Mouse (Mus musculus) liver, embryonic 11.5 days (tissue): ENCODE measurements around the gene Ppp4r2. TPM values are rescaled to one million over a fixed set of nuclear protein-coding genes. Genes with fewer than 3 reads are reported as not detected.

Source experiments
- ATAC-seq: fragments of 200-750 bp; cut with Nextera tagmentation; replicated peaks from 2 replicates; pipeline ENCODE4 v1.8.0; 2017; ENCODE audit warnings: moderate number of reproducible peaks, mild to moderate bottlenecking, moderate TSS enrichment, moderate library complexity; ENCODE audit not compliant: low FRiP score
- DNase-seq: peaks from one replicate; pipeline ENCODE4 v3.0.0-alpha.2; 2017; ENCODE audit warnings: low spot score
- H3K27ac ChIP-seq: fragments of 300-500 bp; sonication (generic); 2 replicates; pipeline ENCODE4 v1.5.1; 2014; ENCODE audit warnings: mild to moderate bottlenecking, low read depth, low read length, control low read depth
- H3K27me3 ChIP-seq: fragments of 300-500 bp; sonication (generic); replicated peaks from 2 replicates; pipeline ENCODE4 v1.6.1; 2014; ENCODE audit warnings: low read length, mixed read lengths; ENCODE audit not compliant: control insufficient read depth, insufficient read depth
- H3K36me3 ChIP-seq: fragments of 300-500 bp; sonication (generic); 2 replicates; pipeline ENCODE4 v1.6.1; 2014; ENCODE audit warnings: mild to moderate bottlenecking, low read length, moderate library complexity, mixed read lengths; ENCODE audit not compliant: control insufficient read depth, insufficient read depth
- H3K4me1 ChIP-seq: fragments of 300-500 bp; sonication (generic); replicated peaks from 2 replicates; pipeline ENCODE4 v1.6.1; 2014; ENCODE audit warnings: low read length, mixed read lengths; ENCODE audit not compliant: control insufficient read depth, insufficient read depth
- H3K4me2 ChIP-seq: fragments of 300-500 bp; sonication (generic); 2 replicates; pipeline ENCODE4 v1.6.1; 2014; ENCODE audit warnings: mild to moderate bottlenecking, control low read depth, moderate library complexity
- H3K4me3 ChIP-seq: fragments of 300-500 bp; sonication (generic); 2 replicates; pipeline ENCODE4 v1.5.1; 2014; ENCODE audit warnings: low read depth, low read length, control low read depth
- H3K9ac ChIP-seq: fragments of 300-500 bp; sonication (generic); 2 replicates; pipeline ENCODE4 v1.6.1; 2014; ENCODE audit warnings: low read depth, low read length, control low read depth
- H3K9me3 ChIP-seq: fragments of 300-500 bp; sonication (generic); 2 replicates; pipeline ENCODE4 v1.6.1; 2016; ENCODE audit warnings: low read length, inconsistent platforms, mixed read lengths; ENCODE audit not compliant: control insufficient read depth
- WGBS: fragments of 180-500 bp; shearing (Covaris S2); extraction: QIAGEN DNeasy Blood & Tissue Kit; methylation state at CpG from one replicate; pipeline ENCODE4 v1.1.7; 2014; 5-methylcytosine and 5-hydroxymethylcytosine counted together
- polyA plus RNA-seq: library from polyadenylated mRNA; unstranded; fragments of >200 nt; fragmentation: Nextera tagmentation; extraction: Ambion mirVana; gene quantifications from 2 replicates; pipeline ENCODE4 v1.2.1, GENCODE M21; 2014

Ppp4r2 gene
- polyA plus RNA-seq, 1 experiment from 2014 or later = 25.0 TPM

GRCm38 (mm10) chr6:100802381-100803083 lies 30.9 kb upstream of the Ppp4r2 start:
- H3K4me2 ChIP-seq = no peak overlapping the region
- no peak overlapping the region for H3K4me3 ChIP-seq
- no peak for ATAC-seq
- no peaks in the 10 kb centered on the region for H3K4me1 ChIP-seq
- no peaks in the 10 kb centered on the region for H3K9me3 ChIP-seq
- no peak for DNase-seq
- 59% methylated on average over 13 of the region's 13 CpGs for WGBS
- no peak overlapping the region for H3K27ac ChIP-seq
- no peak overlapping the region for H3K9ac ChIP-seq
- no peaks in the 10 kb centered on the region for H3K27me3 ChIP-seq
- H3K36me3 ChIP-seq = no peaks in the 10 kb centered on the region

GRCm38 (mm10) chr6:100803250-100803649 lies 30.2 kb upstream of the Ppp4r2 start:
- no peaks in the 10 kb centered on the region for H3K27me3 ChIP-seq
- H3K9me3 ChIP-seq = no peaks in the 10 kb centered on the region
- no peak overlapping the region for H3K4me3 ChIP-seq
- H3K4me2 ChIP-seq = no peak overlapping the region
- DNase-seq = no peak
- no peak overlapping the region for H3K9ac ChIP-seq
- no peaks in the 10 kb centered on the region for H3K36me3 ChIP-seq
- 86% methylated on average over 3 of the region's 3 CpGs for WGBS
- H3K27ac ChIP-seq = no peak overlapping the region
- ATAC-seq = no peak
- H3K4me1 ChIP-seq = no peaks in the 10 kb centered on the region

GRCm38 (mm10) chr6:100807187-100807586 lies 26.2 kb upstream of the Ppp4r2 start:
- H3K4me3 ChIP-seq = no peak overlapping the region
- DNase-seq = no peak
- no peak overlapping the region for H3K9ac ChIP-seq
- ATAC-seq = no peak
- no peaks in the 10 kb centered on the region for H3K27me3 ChIP-seq
- no peak overlapping the region for H3K4me2 ChIP-seq
- no peaks in the 10 kb centered on the region for H3K36me3 ChIP-seq
- H3K4me1 ChIP-seq = no peaks in the 10 kb centered on the region
- H3K27ac ChIP-seq = no peak overlapping the region
- 88% methylated on average over 9 of the region's 9 CpGs for WGBS
- H3K9me3 ChIP-seq = no peaks in the 10 kb centered on the region

DNA sequence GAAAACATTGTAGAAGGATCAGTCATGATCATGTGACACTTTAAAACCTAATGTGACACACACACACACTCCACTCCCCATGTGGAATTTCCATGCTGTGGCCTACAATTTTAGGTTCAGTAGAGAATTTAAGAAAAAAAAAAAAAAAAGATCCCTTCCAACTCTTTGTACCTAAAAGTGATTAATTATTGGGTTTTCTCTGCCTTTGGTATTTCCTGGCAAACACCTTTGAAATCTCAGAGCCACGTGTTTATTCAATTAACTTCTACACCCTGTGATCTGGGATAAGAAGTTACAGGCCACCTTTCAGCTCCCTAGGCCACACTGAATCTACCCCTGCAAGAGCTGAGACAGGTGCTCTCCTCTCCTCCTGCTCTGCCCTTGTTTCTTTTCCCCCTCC lies 25.7 kb upstream of the Ppp4r2 start:
- H3K4me2 ChIP-seq = no peak overlapping the region
- H3K27ac ChIP-seq = no peak overlapping the region
- no peaks in the 10 kb centered on the region for H3K36me3 ChIP-seq
- 61% methylated on average over 1 of the region's 1 CpGs for WGBS
- ATAC-seq (no peak), DNase-seq (no peak)
- H3K4me3 ChIP-seq = no peak overlapping the region
- H3K9ac ChIP-seq = no peak overlapping the region
- no peaks in the 10 kb centered on the region for H3K9me3 ChIP-seq
- no peaks in the 10 kb centered on the region for H3K4me1 ChIP-seq
- H3K27me3 ChIP-seq = no peaks in the 10 kb centered on the region

DNA sequence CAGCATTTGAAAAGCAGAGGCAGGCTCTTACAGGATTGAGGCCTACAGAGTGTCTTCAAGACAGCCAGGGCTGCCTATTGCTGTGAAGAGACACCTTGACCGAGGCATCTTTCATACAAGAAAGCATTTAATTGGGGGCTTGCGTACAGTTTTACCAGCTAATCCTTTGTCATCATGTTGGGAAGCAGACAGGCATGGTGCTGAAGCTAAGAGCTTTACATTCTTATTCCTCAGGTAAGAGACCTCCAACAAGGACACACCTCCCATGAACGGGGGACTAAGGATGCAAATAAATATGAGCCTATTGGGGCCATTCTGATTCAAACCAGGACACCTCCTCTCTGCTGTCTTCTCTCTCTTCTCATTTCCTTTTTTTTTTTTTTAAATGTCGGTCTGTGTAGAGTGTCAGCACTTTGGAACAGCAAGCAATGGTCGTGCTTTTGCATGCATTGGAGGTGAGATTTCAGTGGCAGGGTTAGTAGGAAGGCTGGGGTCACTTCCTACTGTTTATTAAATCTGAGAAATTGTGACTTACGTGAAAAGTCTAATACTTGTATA lies 25.1 kb upstream of the Ppp4r2 start:
- Histone ChIP-seq H3K27me3 (no peaks in the 10 kb centered on the region), H3K9me3 (no peaks in the 10 kb centered on the region), H3K4me1 (no peaks in the 10 kb centered on the region), H3K27ac (no peak overlapping the region), H3K36me3 (no peaks in the 10 kb centered on the region), H3K4me3 (no peak overlapping the region), H3K9ac (no peak overlapping the region), H3K4me2 (no peak overlapping the region)
- 78% methylated on average over 6 of the region's 6 CpGs for WGBS
- ATAC-seq = no peak
- DNase-seq = no peak

- no peak overlapping the region for H3K27ac ChIP-seq
- H3K4me1 ChIP-seq = no peaks in the 10 kb centered on the region
- H3K27me3 ChIP-seq = no peaks in the 10 kb centered on the region
- H3K9ac ChIP-seq = no peak overlapping the region
- ATAC-seq = no peak
- DNase-seq = no peak
- no peak overlapping the region for H3K4me2 ChIP-seq
- H3K9me3 ChIP-seq = no peaks in the 10 kb centered on the region
- no peak overlapping the region for H3K4me3 ChIP-seq
- WGBS = 79% methylated on average over 4 of the region's 4 CpGs
- H3K36me3 ChIP-seq = no peaks in the 10 kb centered on the region
Observed at GRCm38 (mm10) chr6:100810117-100810516, 23.3 kb upstream of the Ppp4r2 start.

GRCm38 (mm10) chr6:100811731-100812130 lies 21.7 kb upstream of the Ppp4r2 start:
- WGBS = 53% methylated on average over 3 of the region's 3 CpGs
- ATAC-seq (no peak), DNase-seq (no peak)
- no peak overlapping the region for H3K27ac ChIP-seq
- H3K36me3 ChIP-seq = no peaks in the 10 kb centered on the region
- no peak overlapping the region for H3K4me2 ChIP-seq
- no peak overlapping the region for H3K9ac ChIP-seq
- no peaks in the 10 kb centered on the region for H3K9me3 ChIP-seq
- H3K4me1 ChIP-seq = no peaks in the 10 kb centered on the region
- no peaks in the 10 kb centered on the region for H3K27me3 ChIP-seq
- no peak overlapping the region for H3K4me3 ChIP-seq

- no peaks in the 10 kb centered on the region for H3K9me3 ChIP-seq
- H3K27me3 ChIP-seq = no peaks in the 10 kb centered on the region
- H3K9ac ChIP-seq = no peak overlapping the region
- WGBS = 69% methylated on average over 2 of the region's 2 CpGs
- H3K4me1 ChIP-seq = no peaks in the 10 kb centered on the region
- no peak for ATAC-seq
- DNase-seq = no peak
- H3K4me3 ChIP-seq = no peak overlapping the region
- H3K27ac ChIP-seq = no peak overlapping the region
- H3K4me2 ChIP-seq = no peak overlapping the region
- no peaks in the 10 kb centered on the region for H3K36me3 ChIP-seq
Observed at GRCm38 (mm10) chr6:100821367-100821766, 12.1 kb upstream of the Ppp4r2 start.

- no peak overlapping the region for H3K4me3 ChIP-seq
- no peaks in the 10 kb centered on the region for H3K27me3 ChIP-seq
- no peaks in the 10 kb centered on the region for H3K4me1 ChIP-seq
- 81% methylated on average over 1 of the region's 1 CpGs for WGBS
- no peak overlapping the region for H3K27ac ChIP-seq
- DNase-seq = no peak
- no peaks in the 10 kb centered on the region for H3K9me3 ChIP-seq
- no peaks in the 10 kb centered on the region for H3K36me3 ChIP-seq
- H3K9ac ChIP-seq = no peak overlapping the region
- no peak overlapping the region for H3K4me2 ChIP-seq
- ATAC-seq = no peak
Observed at GRCm38 (mm10) chr6:100823356-100823755, 10.1 kb upstream of the Ppp4r2 start.
